Mouse (Mus musculus) bone marrow macrophage, adult 2 months (primary cell): ENCODE data around the gene Bahcc1. TPM values are rescaled to one million over a fixed set of nuclear protein-coding genes. Genes with fewer than 3 reads are reported as not detected.

Source experiments
- H3K27ac ChIP-seq: 2 replicates; pipeline ENCODE4 v1.5.1; 2012; ENCODE audit warnings: low read depth, low read length; ENCODE audit not compliant: insufficient read depth
- H3K4me1 ChIP-seq: 2 replicates; pipeline ENCODE4 v1.6.1; 2012; ENCODE audit warnings: low read length; ENCODE audit not compliant: control insufficient read depth, insufficient read depth
- H3K4me3 ChIP-seq: 2 replicates; pipeline ENCODE4 v1.5.1; 2012; ENCODE audit warnings: mild to moderate bottlenecking, low read length, moderate library complexity; ENCODE audit not compliant: insufficient read depth
- CTCF ChIP-seq: IDR thresholded peaks from 2 replicates; pipeline ENCODE4 v1.5.1; 2012; ENCODE audit warnings: low read depth, mild to moderate bottlenecking, low read length, moderate library complexity
- POLR2A ChIP-seq: IDR thresholded peaks from 2 replicates; pipeline ENCODE4 v1.6.1; 2012; ENCODE audit warnings: mild to moderate bottlenecking, low read depth, low read length, borderline replicate concordance
- polyA plus RNA-seq: library from polyadenylated mRNA; stranded (reverse); fragments of >200 nt; gene quantifications from 2 replicates; pipeline ENCODE4 v1.2.4, GENCODE M21; 2012; ENCODE audit not compliant: missing spikeins, insufficient read depth, insufficient read length

Bahcc1 gene
- polyA plus RNA-seq, 1 experiment: 5.2 TPM

DNA sequence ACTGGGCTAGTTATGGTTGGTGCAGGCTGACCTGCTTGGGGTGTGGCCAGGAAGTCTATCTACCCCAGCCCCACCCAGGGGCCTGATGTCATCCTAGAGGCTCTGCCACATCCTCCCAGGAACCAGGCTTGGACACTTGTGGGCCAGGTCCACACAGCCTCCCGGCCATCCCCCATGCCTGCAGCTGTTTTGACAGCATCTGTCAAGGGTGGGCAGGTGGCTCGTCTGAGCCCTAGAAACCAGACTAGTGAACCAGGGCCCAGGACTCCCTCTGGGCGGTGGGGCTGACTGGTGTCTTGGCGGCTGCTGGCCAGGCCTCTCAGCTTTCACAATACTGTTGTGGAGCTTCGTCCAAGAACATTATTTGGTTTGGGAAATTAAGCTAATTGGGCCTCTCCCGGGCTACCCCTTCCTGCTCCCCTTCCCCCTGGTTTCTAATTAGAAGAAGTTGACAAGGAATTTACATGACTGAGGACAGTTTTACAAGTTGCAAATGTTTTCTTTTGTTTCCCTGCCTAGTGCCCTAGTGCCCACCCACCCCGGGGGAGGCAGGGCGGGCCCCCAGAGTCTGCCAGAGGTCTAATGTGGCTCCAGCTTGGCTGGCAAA is 36.9 kb downstream of the Bahcc1 start:
- H3K4me3 ChIP-seq: no peak overlapping the region
- H3K27ac ChIP-seq: no peak overlapping the region
- TF ChIP-seq POLR2A: no peak
- no peak for TF ChIP-seq CTCF
- peaks cover 27% of the 10 kb centered on the region for H3K4me1 ChIP-seq

DNA sequence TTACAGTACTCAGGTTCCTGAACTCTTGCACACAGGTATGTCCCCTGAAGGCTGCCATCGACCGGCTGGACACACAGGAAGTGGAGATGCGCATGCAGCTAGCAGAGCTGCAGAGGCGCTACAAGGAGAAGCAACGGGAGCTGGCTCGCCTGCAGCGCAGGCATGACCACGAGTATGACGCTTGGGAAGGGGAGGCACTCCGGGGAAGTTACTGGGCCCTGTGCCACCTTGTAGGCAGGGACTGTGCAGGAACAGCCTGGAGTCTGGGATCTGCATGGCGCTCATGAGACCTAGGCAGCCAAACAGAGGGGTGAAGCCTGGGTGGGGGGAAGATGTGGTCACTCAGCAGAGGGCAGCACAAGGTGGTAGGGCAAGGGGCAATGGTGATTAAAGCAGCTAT is 46.6 kb downstream of the Bahcc1 start:
- no peak overlapping the region for H3K27ac ChIP-seq
- peaks cover 9% of the 10 kb centered on the region for H3K4me1 ChIP-seq
- H3K4me3 ChIP-seq: no peak overlapping the region
- TF ChIP-seq POLR2A (no peak), CTCF (no peak)

DNA sequence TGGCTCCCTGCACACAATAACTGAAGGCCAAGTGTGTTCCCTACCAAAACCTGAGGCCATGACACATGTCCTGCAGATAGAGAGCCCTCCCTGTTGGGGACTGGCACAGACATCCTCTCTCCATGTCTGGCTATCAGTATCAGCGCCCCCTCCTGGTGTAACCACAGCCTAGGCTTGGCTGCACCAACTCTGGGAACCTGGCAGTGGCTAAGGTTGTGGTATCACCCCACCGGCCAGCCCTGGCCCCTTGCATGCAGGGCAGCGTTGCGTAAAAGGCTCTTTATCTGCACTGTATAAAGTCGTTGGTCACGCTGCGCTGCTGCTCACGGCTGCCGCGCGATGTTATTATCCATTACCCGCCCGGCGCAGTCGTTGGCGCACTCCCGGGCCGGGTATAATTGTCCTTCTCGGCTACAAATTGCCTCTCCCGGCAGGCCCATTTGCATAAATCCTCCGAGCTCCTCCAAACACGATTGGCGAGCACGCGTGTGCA is 47.6 kb downstream of the Bahcc1 start:
- Histone ChIP-seq H3K4me3 (no peak overlapping the region), H3K27ac (no peak overlapping the region), H3K4me1 (peaks cover 9% of the 10 kb centered on the region)
- TF ChIP-seq CTCF: peak; percentile 53
- TF ChIP-seq POLR2A: no peak

DNA sequence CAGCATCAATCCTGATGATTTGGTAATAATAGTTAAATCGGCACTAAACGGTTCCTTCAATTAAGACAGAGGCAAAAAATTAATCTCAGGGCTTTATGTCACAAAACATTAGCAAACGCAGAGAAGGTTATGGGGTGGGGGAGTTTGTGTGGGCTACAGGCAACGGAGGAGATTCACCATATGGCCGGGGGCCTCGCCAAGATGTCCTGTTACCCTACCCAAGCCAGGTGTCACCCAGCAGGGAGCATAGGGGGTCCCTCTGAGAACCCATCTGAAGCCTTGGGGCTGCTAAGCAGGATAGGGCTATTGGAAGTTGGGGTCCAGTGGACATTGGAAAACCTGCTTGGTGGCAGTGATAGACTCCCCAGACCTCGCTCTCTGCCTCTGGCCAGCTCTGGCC is 48.0 kb downstream of the Bahcc1 start:
- Histone ChIP-seq H3K27ac (no peak overlapping the region), H3K4me3 (no peak overlapping the region), H3K4me1 (peaks cover 9% of the 10 kb centered on the region)
- TF ChIP-seq CTCF (no peak), POLR2A (no peak)

DNA sequence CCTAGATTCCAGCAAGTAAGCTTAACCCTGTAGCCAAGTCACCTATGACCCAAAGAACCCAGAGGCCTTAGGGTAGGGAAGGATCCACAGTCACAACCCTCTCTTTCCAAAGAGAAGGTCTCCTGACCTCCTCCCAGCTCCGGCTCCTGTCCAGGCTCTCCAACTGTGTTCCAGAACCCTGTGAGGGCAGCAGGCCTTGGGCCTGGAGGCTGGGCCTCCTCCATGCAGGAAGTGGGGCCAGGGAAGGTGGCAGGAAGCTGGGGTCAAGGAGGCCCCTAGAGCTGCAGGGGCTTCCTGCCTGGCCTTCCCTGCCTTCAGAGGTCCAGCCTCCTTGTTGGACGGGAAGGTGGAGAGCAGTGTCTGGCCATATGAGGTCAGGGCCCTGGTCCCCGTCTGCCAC is 48.5 kb downstream of the Bahcc1 start:
- Histone ChIP-seq H3K4me3 (no peak overlapping the region), H3K27ac (no peak overlapping the region), H3K4me1 (peaks cover 9% of the 10 kb centered on the region)
- no peak for TF ChIP-seq CTCF
- TF ChIP-seq POLR2A: no peak

DNA sequence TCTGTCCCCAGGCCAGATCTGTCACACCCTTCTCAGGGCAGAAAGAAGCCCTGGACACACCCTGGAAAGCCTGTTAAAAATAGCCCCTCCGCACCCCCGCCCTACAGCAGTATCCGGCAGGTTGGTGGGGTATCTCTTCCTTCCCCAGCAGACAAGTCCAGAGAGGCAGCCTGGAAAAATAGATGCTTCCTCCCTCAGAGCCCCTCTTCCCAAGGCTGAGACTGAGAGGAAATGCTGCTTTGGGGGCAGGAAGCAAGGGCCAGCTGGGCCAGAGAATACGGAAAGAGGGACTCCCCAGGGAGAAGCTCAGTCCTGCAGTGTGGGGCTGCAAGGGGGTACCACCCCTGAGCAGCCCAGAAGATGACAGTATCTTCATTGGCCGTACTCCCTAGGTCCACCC is 50.8 kb downstream of the Bahcc1 start:
- no peak overlapping the region for H3K27ac ChIP-seq
- H3K4me1 ChIP-seq: peaks cover 9% of the 10 kb centered on the region
- TF ChIP-seq POLR2A (no peak), CTCF (no peak)
- no peak overlapping the region for H3K4me3 ChIP-seq

DNA sequence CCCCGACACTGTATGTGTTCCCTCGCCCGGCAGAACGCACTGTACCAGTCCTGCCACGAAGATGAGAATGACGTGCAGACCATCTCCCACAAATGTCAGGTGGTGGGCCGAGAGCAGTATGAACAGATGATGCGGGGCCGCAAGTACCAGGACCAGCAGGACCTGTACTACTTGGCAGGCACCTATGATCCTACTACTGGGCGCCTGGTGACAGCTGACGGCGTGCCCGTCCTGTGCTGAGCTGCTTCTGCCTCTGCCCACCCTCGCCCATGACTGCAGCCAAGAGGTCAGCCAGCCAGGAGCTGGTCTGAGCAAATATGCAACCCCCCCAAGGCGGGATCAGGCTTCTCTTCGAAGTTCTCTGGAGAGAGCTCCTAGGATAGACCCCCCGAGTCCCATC is 56.9 kb downstream of the Bahcc1 start:
- no peak overlapping the region for H3K27ac ChIP-seq
- no peak for TF ChIP-seq POLR2A
- TF ChIP-seq CTCF: no peak
- H3K4me1 ChIP-seq: peaks cover 9% of the 10 kb centered on the region
- no peak overlapping the region for H3K4me3 ChIP-seq

DNA sequence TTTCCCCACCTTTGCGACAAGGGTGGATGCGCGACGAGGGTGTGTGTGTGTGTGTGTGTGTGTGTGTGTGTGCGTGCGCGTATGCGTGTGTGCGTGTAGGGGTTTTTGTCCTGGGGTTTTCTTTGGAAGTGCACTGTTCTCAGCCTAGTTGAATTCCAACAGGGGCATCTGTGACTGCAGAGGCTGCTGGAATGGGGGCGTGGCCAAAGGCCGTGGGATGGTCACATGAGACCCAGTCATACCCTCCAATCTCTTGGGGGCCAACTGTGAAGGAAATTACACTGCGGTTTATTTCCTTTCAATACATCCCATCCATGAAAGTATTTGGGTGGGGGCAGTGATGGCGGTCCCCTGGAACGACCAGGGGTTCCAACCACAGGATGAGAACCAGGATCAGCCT is 57.5 kb downstream of the Bahcc1 start:
- Histone ChIP-seq H3K4me1 (peaks cover 9% of the 10 kb centered on the region), H3K4me3 (no peak overlapping the region), H3K27ac (no peak overlapping the region)
- TF ChIP-seq CTCF (no peak), POLR2A (no peak)

DNA sequence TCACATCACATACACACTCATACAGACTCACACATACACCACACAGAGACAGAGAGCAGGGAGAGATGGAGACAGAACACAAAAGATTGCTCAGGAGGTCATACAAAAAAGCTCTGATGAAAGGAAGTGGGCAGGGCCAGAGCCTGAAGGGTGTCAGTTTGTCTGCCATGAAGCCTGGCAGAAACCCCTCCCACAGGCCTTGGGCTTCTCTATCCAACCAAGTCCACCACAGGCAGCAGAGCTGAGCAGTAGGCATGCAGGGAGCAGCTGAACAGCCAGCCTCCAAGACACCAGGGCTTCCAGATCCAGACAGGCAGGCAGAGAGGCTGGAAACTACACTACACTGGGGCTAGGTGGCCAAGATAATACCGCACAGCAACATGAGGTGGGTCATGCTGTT is 61.0 kb downstream of the Bahcc1 start:
- Histone ChIP-seq H3K4me1 (peaks cover 9% of the 10 kb centered on the region), H3K27ac (no peak overlapping the region), H3K4me3 (no peak overlapping the region)
- TF ChIP-seq CTCF (no peak), POLR2A (no peak)

DNA sequence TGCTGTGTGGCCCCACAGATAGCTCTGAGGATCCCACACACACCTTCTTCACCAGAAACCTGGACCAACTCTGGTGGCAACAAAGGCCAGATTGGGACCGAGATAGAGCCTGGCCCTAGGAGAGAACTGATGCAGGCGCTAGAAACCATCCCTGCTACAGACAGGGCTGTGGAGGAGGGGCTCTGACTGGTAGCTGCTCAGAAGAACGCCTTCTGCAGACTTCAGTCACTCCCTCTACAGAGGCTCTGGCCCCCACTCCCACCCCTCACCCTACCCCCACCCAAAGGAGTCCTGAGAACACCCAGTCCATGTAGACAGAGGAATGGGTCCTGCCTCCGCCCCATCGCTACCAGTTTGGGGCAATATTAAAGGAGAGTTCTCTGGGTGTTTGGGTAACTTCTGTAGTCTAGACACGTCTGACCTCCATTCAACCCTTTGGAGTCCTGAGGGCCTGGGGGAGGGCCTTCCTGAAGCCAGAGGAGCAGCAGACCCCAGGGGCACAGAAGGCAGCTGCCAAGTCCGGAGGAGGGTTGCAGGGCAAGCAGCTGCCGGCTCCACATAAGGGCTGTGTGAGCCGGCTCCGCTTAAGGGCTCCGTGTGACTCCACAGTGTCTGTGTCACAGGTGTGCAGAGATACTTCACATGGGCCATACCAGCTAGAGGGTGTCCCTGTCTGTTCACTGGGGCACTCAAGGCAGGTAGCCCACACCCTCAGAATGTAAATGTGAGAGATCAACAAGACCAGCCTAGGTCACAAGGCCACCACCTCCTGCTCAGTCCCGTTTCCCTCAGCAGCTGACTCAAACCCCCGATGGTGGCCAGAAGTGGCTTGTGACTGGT is 63.8 kb downstream of the Bahcc1 start:
- Histone ChIP-seq H3K4me1 (peaks cover 9% of the 10 kb centered on the region), H3K4me3 (no peak overlapping the region), H3K27ac (no peak overlapping the region)
- TF ChIP-seq CTCF: no peak
